Mouse (Mus musculus): ENCODE results near the gene Cobl.

Cobl gene

GRCm38 (mm10) chr11:12443614-12444013 is 21.1 kb downstream of the Cobl start:
- DNase-seq, result no peak

GRCm38 (mm10) chr11:12443185-12443584 is 21.6 kb downstream of the Cobl start:
- no peak for DNase-seq

GRCm38 (mm10) chr11:12442283-12442682 is 22.5 kb downstream of the Cobl start:
- DNase-seq, result no peak

- no peak for DNase-seq
Measured at GRCm38 (mm10) chr11:12435905-12436304, 28.9 kb downstream of the Cobl start.

- no peak for DNase-seq
Measured at GRCm38 (mm10) chr11:12435018-12435417, 29.7 kb downstream of the Cobl start.

GRCm38 (mm10) chr11:12434597-12434996 is 30.2 kb downstream of the Cobl start:
- DNase-seq, result no peak

- no peak for DNase-seq
Measured at GRCm38 (mm10) chr11:12431911-12432310, 32.8 kb downstream of the Cobl start.

- no peak for DNase-seq
Measured at GRCm38 (mm10) chr11:12430231-12431041, 34.3 kb downstream of the Cobl start.

- DNase-seq, result no peak
Measured at GRCm38 (mm10) chr11:12426746-12427145, 38.0 kb downstream of the Cobl start.

- no peak for DNase-seq
Measured at GRCm38 (mm10) chr11:12424205-12424604, 40.6 kb downstream of the Cobl start.

- no peak for DNase-seq
Measured at GRCm38 (mm10) chr11:12421183-12421582, 43.6 kb downstream of the Cobl start.

GRCm38 (mm10) chr11:12420146-12420545 is 44.6 kb downstream of the Cobl start:
- no peak for DNase-seq

GRCm38 (mm10) chr11:12416899-12417298 is 47.9 kb downstream of the Cobl start:
- DNase-seq, result no peak

GRCm38 (mm10) chr11:12415329-12415728 is 49.4 kb downstream of the Cobl start:
- DNase-seq, result no peak

GRCm38 (mm10) chr11:12411950-12412349 is 52.8 kb downstream of the Cobl start:
- DNase-seq, result no peak

GRCm38 (mm10) chr11:12411075-12411807 is 53.5 kb downstream of the Cobl start:
- DNase-seq, result no peak

GRCm38 (mm10) chr11:12409463-12409862 is 55.3 kb downstream of the Cobl start:
- DNase-seq, result no peak

- DNase-seq, result no peak
Measured at GRCm38 (mm10) chr11:12407834-12408233, 56.9 kb downstream of the Cobl start.

- DNase-seq, result no peak
Measured at GRCm38 (mm10) chr11:12399903-12400302, 64.9 kb downstream of the Cobl start.

- DNase-seq, result no peak
Measured at GRCm38 (mm10) chr11:12396196-12396595, 68.6 kb downstream of the Cobl start.

GRCm38 (mm10) chr11:12394701-12395100 is 70.1 kb downstream of the Cobl start:
- no peak for DNase-seq

- DNase-seq, result no peak
Measured at GRCm38 (mm10) chr11:12394151-12394550, 70.6 kb downstream of the Cobl start.

GRCm38 (mm10) chr11:12384826-12385225 is 79.9 kb downstream of the Cobl start:
- no peak for DNase-seq

- DNase-seq, result no peak
Measured at GRCm38 (mm10) chr11:12382991-12383390, 81.8 kb downstream of the Cobl start.

Measured in thymus, postnatal 14 days (tissue).